Mouse (Mus musculus): ENCODE results near the gene Ercc8. TPM values are rescaled to one million over a fixed set of nuclear protein-coding genes. Genes with fewer than 3 reads are reported as not detected.

Ercc8 gene
- 5.3 TPM for polyA plus RNA-seq (2014; fragmentation: Illumina TruSeq; extraction: RNeasy Lipid Tissue Mini Kit (QIAGEN cat#74804); ENCODE audit: low replicate concordance)

GRCm38 (mm10) chr13:108158465-108159240 is at the start of gene Ercc8, which contains the start of gene Ndufaf2:
TSS of gene Ercc8 (plus strand) at chr13:108158731.
TSS of gene Ndufaf2 (minus strand) at chr13:108158623.

GRCm38 (mm10) chr13:108214081-108214484 is 55.6 kb downstream of the Ercc8 start, which contains the start of gene Elovl7:
TSS of gene Elovl7 (plus strand) at chr13:108214404.

Other genes starting within 250 kb of the Ercc8 start
- gene Smim15, start 114.3 kb upstream of the Ercc8 start, polyA plus RNA-seq (2014; fragmentation: Illumina TruSeq; extraction: RNeasy Lipid Tissue Mini Kit (QIAGEN cat#74804); ENCODE audit: low replicate concordance): 222 TPM
- 58.7 TPM for gene Ndufaf2, start 108 bp upstream of the Ercc8 start, polyA plus RNA-seq (2014; fragmentation: Illumina TruSeq; extraction: RNeasy Lipid Tissue Mini Kit (QIAGEN cat#74804); ENCODE audit: low replicate concordance)
- 58.8 TPM for gene Elovl7, start 55.7 kb downstream of the Ercc8 start, polyA plus RNA-seq (2014; fragmentation: Illumina TruSeq; extraction: RNeasy Lipid Tissue Mini Kit (QIAGEN cat#74804); ENCODE audit: low replicate concordance)
- gene Depdc1b, start 157.6 kb downstream of the Ercc8 start, polyA plus RNA-seq (2014; fragmentation: Illumina TruSeq; extraction: RNeasy Lipid Tissue Mini Kit (QIAGEN cat#74804); ENCODE audit: low replicate concordance): 1.4 TPM

All from small intestine, adult 10 weeks (tissue).